Mouse (Mus musculus) lung, adult 18-20 months (tissue): Measurements from ENCODE around the gene Ddx42.
A peak's percentile ranks its signal among the peaks of the same experiment; 100 is the strongest.
"Not testable (repeated sequence)": the region's sequence is repeated elsewhere in the genome, so short reads cannot be mapped to it uniquely, and the experiment has no call there.

Experiments
- DNase-seq, 2 experiments: peaks; one replicate each; pipeline ENCODE4 v3.0.0; 2022; ENCODE audit warnings: mixed read lengths in 2 of 2

Ddx42 gene

GRCm38 (mm10) chr11:106201337-106202122 lies 15.2 kb upstream of the Ddx42 start:
- DNase-seq: no peak

- DNase-seq: no peak
These were observed 14.6 kb upstream of the Ddx42 start, which contains the start of gene Strada for GRCm38 (mm10) chr11:106202123-106202465. Gene Strada (minus strand): TSS chr11:106202168.

GRCm38 (mm10) chr11:106212771-106213170 lies 4.0 kb upstream of the Ddx42 start:
- DNase-seq: peak in 1 of 2 experiments; percentile 20

GRCm38 (mm10) chr11:106214856-106215255 lies 1.9 kb upstream of the Ddx42 start:
- no peak for DNase-seq

- no peak for DNase-seq
These were observed 1.3 kb upstream of the Ddx42 start for GRCm38 (mm10) chr11:106215450-106215859.

- peak; percentile 98 for DNase-seq
These were observed 598 bp upstream of the Ddx42 start, which contains the start of gene Ccdc47 for GRCm38 (mm10) chr11:106215927-106216729. Gene Ccdc47 (minus strand): TSS chr11:106216344.

GRCm38 (mm10) chr11:106220603-106221002 lies 3.9 kb downstream of the Ddx42 start:
- DNase-seq: no peak

GRCm38 (mm10) chr11:106233978-106234377 lies 17.3 kb downstream of the Ddx42 start:
- DNase-seq: not testable (repeated sequence)

- no peak for DNase-seq
These were observed 30.1 kb downstream of the Ddx42 start for GRCm38 (mm10) chr11:106246834-106247233.

GRCm38 (mm10) chr11:106249326-106249725 lies 32.6 kb downstream of the Ddx42 start:
- DNase-seq: no peak

GRCm38 (mm10) chr11:106254767-106255166 lies 38.0 kb downstream of the Ddx42 start:
- no peak for DNase-seq

GRCm38 (mm10) chr11:106255174-106255573 lies 38.4 kb downstream of the Ddx42 start:
- no peak for DNase-seq

GRCm38 (mm10) chr11:106255685-106256451 lies 39.1 kb downstream of the Ddx42 start, which contains the start of the genes Ftsj3 and Psmc5:
Gene Ftsj3 (minus strand): TSS chr11:106256079.
Gene Psmc5 (plus strand): TSS chr11:106256154.
- DNase-seq: peak; percentile 97 to 98

- peak in 1 of 2 experiments; percentile 55 for DNase-seq
These were observed 40.0 kb downstream of the Ddx42 start for GRCm38 (mm10) chr11:106256775-106257174.

- DNase-seq: no peak
These were observed 44.2 kb downstream of the Ddx42 start for GRCm38 (mm10) chr11:106260826-106261450.

GRCm38 (mm10) chr11:106263963-106264362 lies 47.2 kb downstream of the Ddx42 start:
- DNase-seq: no peak

- no peak for DNase-seq
These were observed 48.3 kb downstream of the Ddx42 start for GRCm38 (mm10) chr11:106264988-106265387.

GRCm38 (mm10) chr11:106265570-106265969 lies 48.8 kb downstream of the Ddx42 start:
- DNase-seq: no peak

- no peak for DNase-seq
These were observed 49.7 kb downstream of the Ddx42 start for GRCm38 (mm10) chr11:106266431-106266830.

GRCm38 (mm10) chr11:106267311-106267852 lies 50.7 kb downstream of the Ddx42 start:
- peak; percentile 80 to 88 for DNase-seq

- DNase-seq: no peak
These were observed 51.1 kb downstream of the Ddx42 start for GRCm38 (mm10) chr11:106267871-106268270.
